Mouse (Mus musculus): ENCODE results near the gene Mtx1. TPM values are rescaled to one million over a fixed set of nuclear protein-coding genes. Genes with fewer than 3 reads are reported as not detected.

Gene Mtx1
- polyA plus RNA-seq, 1 experiment from 2014 or later = 182 TPM

DNA sequence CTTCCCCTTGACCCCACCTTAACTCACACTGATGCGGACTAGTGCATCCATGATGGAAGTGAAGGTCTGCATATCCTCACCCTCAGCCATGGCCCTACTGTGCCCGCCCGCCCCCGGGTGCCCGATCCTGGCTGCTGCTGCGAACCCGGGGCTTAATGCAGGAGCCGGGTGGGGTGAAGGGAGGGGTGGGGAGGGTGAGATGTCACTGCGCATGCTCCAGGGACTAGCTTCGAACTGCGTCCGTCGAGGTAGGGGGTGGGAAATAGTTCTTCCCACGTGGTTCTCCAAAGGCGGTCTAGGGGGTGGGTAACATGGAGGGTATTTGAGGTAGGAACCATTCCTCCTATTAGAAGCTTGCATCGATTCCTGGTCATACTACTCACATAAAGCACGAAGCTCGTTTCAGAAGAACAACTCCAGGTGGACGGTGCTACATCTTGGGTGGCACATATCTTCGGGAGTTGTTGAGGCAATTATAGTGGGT is 18.8 kb upstream of the Mtx1 start, which contains the start of gene Krtcap2:
TSS of gene Krtcap2 (plus strand) at position 279 of the 484 bp plus-strand sequence.
- 5% methylated on average over 20 of the region's 20 CpGs for WGBS
- H3K27me3 ChIP-seq (ENCODE audit: control insufficient read depth, insufficient read depth, low read length) = no peaks in the 10 kb centered on the region
- H3K27ac ChIP-seq (ENCODE audit: low read length) = peak within 1 kb of the TSS; percentile 61; the same call in 1 of the 2 replicates
- H3K4me3 ChIP-seq (ENCODE audit: low read depth, low read length) = peak within 1 kb of the TSS; percentile 71
- peaks cover 20% of the 10 kb centered on the region for H3K4me1 ChIP-seq (ENCODE audit: control insufficient read depth, insufficient read depth, low read length)
- H3K9me3 ChIP-seq (ENCODE audit: control insufficient read depth, low read depth, low read length) = no peaks in the 10 kb centered on the region
- peak within 1 kb of the TSS; percentile 79 for H3K4me2 ChIP-seq (replicated peaks; ENCODE audit: low read depth, low read length)
- ATAC-seq (ENCODE audit: insufficient number of reproducible peaks, insufficient read depth, low FRiP score, low read depth) = peak; percentile 8; the same call in 1 of the 2 replicates
- peak within 1 kb of the TSS; percentile 72 for H3K9ac ChIP-seq (replicated peaks; ENCODE audit: low read depth, low read length)
- peaks cover 5% of the 10 kb centered on the region; the same call in 1 of the 2 replicates for H3K36me3 ChIP-seq (ENCODE audit: control insufficient read depth, insufficient read depth, low read length)

DNA sequence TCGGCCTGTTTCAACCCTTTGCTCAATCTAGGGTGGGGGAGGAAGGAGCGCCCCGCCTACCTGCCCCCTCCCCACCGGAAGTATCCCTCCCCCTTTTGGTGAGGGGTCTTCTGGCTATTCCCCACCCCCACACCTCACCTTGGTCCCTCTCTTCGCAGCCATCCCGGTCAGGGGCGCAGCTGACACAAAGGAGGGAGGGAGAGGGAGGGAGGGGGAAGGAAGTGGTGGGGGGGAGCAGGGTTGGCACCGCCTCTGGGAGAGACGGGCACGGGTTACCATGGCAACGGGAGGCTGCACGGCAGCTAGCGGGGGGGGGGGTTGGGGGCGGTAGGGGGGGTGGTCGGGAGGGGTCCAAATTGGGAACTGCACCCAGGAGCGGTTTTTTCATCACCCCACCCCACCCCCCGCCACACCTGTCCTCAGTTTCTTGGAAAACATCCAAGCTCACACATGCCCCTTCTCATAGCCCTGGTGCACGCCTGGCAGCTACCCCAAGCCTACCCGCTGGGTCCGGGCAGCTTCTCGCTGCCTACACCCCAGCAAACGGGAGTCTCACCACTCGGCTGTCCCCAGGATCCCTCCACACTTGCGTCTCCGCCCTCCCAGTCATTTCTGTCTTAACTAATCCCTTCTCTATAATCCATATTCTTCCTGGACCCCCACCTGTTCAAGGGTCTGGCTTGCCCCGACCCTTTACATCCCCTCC is 18.2 kb upstream of the Mtx1 start:
- peak overlapping the region; percentile 39; the same call in 1 of the 2 replicates for H3K27ac ChIP-seq (ENCODE audit: low read length)
- peaks cover 20% of the 10 kb centered on the region for H3K4me1 ChIP-seq (ENCODE audit: control insufficient read depth, insufficient read depth, low read length)
- no peaks in the 10 kb centered on the region for H3K9me3 ChIP-seq (ENCODE audit: control insufficient read depth, low read depth, low read length)
- peaks cover 5% of the 10 kb centered on the region; the same call in 1 of the 2 replicates for H3K36me3 ChIP-seq (ENCODE audit: control insufficient read depth, insufficient read depth, low read length)
- 0 out of 2 replicates have a peak overlapping the region, but pooled peaks have one; percentile 11 for H3K9ac ChIP-seq (replicated peaks; ENCODE audit: low read depth, low read length)
- peak overlapping the region; percentile 52 for H3K4me2 ChIP-seq (replicated peaks; ENCODE audit: low read depth, low read length)
- H3K27me3 ChIP-seq (ENCODE audit: control insufficient read depth, insufficient read depth, low read length) = no peaks in the 10 kb centered on the region
- under 1% methylated on average over 24 of the region's 26 CpGs for WGBS
- ATAC-seq (ENCODE audit: insufficient number of reproducible peaks, insufficient read depth, low FRiP score, low read depth) = no peak
- H3K4me3 ChIP-seq (ENCODE audit: low read depth, low read length) = peak overlapping the region; percentile 33

DNA sequence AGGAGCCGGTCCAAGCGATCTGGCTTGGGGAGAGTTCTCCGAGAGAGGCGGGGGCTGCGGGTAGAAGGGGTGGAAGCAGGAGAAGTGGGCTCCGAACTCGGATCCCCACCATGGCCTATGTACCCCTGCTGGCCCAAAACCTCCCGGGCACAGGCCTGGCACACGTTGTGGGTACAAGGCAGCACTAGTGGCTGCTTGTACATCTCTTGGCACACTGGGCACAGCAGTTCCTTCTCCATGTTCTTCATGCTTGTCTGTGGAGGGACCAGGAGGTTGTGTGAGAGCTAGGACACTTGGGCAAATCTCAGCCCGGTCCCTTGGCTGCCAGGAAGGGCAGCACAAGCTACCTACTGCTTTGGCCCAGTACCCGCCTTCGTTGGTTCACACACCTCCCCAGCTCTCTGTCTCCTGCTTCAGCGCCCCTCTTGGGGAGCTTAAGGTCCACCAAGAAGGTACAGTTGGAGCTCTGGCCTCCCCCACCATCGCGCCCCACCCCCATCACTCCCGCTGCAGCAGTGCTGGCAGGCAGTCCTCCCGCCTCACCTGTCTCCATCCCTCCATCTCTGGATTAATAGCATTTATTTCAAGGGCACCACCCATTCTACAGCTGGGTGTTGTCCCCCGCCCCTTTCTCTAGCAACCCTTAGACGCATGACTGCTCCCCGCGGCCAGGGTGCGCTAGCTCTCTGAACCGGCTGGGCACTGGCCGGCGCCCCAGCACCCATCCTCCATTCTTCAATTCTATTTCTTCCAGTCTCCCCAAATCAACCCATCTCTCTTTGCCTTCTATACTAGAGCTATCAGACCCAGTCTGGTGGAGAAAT is 17.5 kb upstream of the Mtx1 start:
- Histone ChIP-seq H3K4me3 (ENCODE audit: low read depth, low read length) (peak overlapping the region; percentile 33), H3K9ac (replicated peaks; ENCODE audit: low read depth, low read length) (0 out of 2 replicates have a peak overlapping the region, but pooled peaks have one; percentile 11), H3K27ac (ENCODE audit: low read length) (no peak overlapping the region), H3K9me3 (ENCODE audit: control insufficient read depth, low read depth, low read length) (no peaks in the 10 kb centered on the region), H3K27me3 (ENCODE audit: control insufficient read depth, insufficient read depth, low read length) (no peaks in the 10 kb centered on the region), H3K36me3 (ENCODE audit: control insufficient read depth, insufficient read depth, low read length) (peaks cover 1% of the 10 kb centered on the region; the same call in 1 of the 2 replicates), H3K4me2 (replicated peaks; ENCODE audit: low read depth, low read length) (peak overlapping the region; percentile 52), H3K4me1 (ENCODE audit: control insufficient read depth, insufficient read depth, low read length) (peaks cover 20% of the 10 kb centered on the region)
- peak; percentile 20; the same call in 1 of the 2 replicates for ATAC-seq (ENCODE audit: insufficient number of reproducible peaks, insufficient read depth, low FRiP score, low read depth)
- WGBS = 14% methylated on average over 25 of the region's 25 CpGs

DNA sequence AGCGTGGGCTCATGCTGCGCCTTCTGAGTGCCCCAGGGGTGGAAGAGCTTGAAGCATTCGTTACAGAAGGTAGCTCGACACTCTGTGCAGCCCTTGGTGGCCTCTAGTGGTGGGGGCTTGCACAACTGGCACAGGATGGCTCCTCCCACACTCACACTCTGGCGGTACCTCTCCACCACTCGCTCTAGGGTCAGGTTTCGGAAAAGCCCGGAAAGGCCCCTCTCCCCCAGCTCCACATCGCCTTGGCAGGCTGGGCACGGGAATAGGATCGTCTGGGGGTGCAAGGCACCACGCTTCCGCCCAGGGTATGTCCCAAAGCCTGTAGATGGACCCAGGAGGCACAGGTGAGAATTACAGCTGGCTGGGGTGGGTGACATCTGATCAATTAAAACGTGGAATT is 16.7 kb upstream of the Mtx1 start:
- H3K9ac ChIP-seq (replicated peaks; ENCODE audit: low read depth, low read length) = no peak overlapping the region
- H3K4me1 ChIP-seq (ENCODE audit: control insufficient read depth, insufficient read depth, low read length) = peaks cover 20% of the 10 kb centered on the region

DNA sequence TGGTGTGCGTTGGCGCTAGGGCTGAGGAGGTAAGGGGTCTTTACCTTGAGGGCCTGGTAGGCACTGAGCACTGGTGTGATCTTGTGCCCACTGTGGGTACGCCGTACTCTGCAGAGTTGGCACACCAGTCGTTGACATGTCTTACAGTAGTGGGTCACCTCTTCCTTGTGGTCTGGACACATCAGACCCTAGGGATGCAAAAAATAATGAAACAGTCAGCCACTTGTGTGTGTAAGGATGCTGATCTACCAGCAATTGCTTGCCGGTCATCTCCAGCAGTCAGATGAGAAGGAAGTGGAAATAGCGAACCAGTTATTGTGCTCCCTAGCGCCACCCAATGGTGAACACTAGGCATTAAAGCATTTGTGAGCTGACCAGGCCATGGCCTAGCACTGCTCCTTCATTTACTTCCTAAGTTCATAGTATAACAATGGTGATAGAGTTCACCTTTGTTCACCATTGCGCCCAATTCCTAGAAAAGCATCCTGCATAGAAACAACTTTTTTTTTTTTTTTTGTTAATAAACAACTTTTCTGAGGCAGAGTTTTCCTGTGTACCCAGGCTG is 15.5 kb upstream of the Mtx1 start:
- no peak overlapping the region for H3K4me2 ChIP-seq (replicated peaks; ENCODE audit: low read depth, low read length)
- no peaks in the 10 kb centered on the region for H3K27me3 ChIP-seq (ENCODE audit: control insufficient read depth, insufficient read depth, low read length)
- 70% methylated on average over 9 of the region's 9 CpGs for WGBS
- H3K27ac ChIP-seq (ENCODE audit: low read length) = no peak overlapping the region
- no peaks in the 10 kb centered on the region for H3K9me3 ChIP-seq (ENCODE audit: control insufficient read depth, low read depth, low read length)
- no peak for ATAC-seq (ENCODE audit: insufficient number of reproducible peaks, insufficient read depth, low FRiP score, low read depth)
- H3K36me3 ChIP-seq (ENCODE audit: control insufficient read depth, insufficient read depth, low read length) = no peaks in the 10 kb centered on the region
- no peak overlapping the region for H3K9ac ChIP-seq (replicated peaks; ENCODE audit: low read depth, low read length)
- H3K4me1 ChIP-seq (ENCODE audit: control insufficient read depth, insufficient read depth, low read length) = peaks cover 20% of the 10 kb centered on the region
- H3K4me3 ChIP-seq (ENCODE audit: low read depth, low read length) = no peak overlapping the region

More for the DNA sequence above, 16.7 kb upstream of the Mtx1 start:
- H3K36me3 ChIP-seq (ENCODE audit: control insufficient read depth, insufficient read depth, low read length) = no peaks in the 10 kb centered on the region
- H3K27me3 ChIP-seq (ENCODE audit: control insufficient read depth, insufficient read depth, low read length) = no peaks in the 10 kb centered on the region
- 10% methylated on average over 14 of the region's 14 CpGs for WGBS
- peak overlapping the region; percentile 52 for H3K4me2 ChIP-seq (replicated peaks; ENCODE audit: low read depth, low read length)
- no peaks in the 10 kb centered on the region for H3K9me3 ChIP-seq (ENCODE audit: control insufficient read depth, low read depth, low read length)
- H3K4me3 ChIP-seq (ENCODE audit: low read depth, low read length) = no peak overlapping the region
- ATAC-seq (ENCODE audit: insufficient number of reproducible peaks, insufficient read depth, low FRiP score, low read depth) = no peak
- H3K27ac ChIP-seq (ENCODE audit: low read length) = no peak overlapping the region

DNA sequence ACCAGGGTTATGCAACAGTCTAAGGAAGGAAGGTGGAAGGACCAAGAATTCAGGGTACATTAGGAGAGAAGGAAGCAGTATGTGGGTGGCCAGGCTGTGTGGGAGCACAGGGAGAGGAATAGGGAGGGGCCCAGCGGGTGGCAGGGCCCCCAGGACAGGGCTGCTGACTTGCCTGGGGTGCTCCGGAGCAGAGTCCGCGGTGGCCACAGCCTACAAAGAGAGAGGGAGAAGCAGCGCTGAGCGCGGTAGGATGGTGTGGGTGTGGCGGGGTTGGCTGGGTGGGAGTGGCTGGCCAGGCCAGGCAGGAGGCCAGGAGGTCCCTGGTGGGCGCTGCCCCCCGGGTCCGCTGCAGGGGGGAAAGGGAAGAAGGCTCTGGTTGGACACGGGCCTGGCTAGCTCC is 11.6 kb upstream of the Mtx1 start:
- Histone ChIP-seq H3K4me2 (replicated peaks; ENCODE audit: low read depth, low read length) (no peak overlapping the region), H3K4me1 (ENCODE audit: control insufficient read depth, insufficient read depth, low read length) (no peaks in the 10 kb centered on the region; the same call in 1 of the 2 replicates), H3K9me3 (ENCODE audit: control insufficient read depth, low read depth, low read length) (no peaks in the 10 kb centered on the region), H3K27ac (ENCODE audit: low read length) (no peak overlapping the region), H3K4me3 (ENCODE audit: low read depth, low read length) (no peak overlapping the region), H3K27me3 (ENCODE audit: control insufficient read depth, insufficient read depth, low read length) (no peaks in the 10 kb centered on the region), H3K9ac (replicated peaks; ENCODE audit: low read depth, low read length) (no peak overlapping the region), H3K36me3 (ENCODE audit: control insufficient read depth, insufficient read depth, low read length) (no peaks in the 10 kb centered on the region)
- 47% methylated on average over 11 of the region's 12 CpGs for WGBS
- no peak for ATAC-seq (ENCODE audit: insufficient number of reproducible peaks, insufficient read depth, low FRiP score, low read depth)

DNA sequence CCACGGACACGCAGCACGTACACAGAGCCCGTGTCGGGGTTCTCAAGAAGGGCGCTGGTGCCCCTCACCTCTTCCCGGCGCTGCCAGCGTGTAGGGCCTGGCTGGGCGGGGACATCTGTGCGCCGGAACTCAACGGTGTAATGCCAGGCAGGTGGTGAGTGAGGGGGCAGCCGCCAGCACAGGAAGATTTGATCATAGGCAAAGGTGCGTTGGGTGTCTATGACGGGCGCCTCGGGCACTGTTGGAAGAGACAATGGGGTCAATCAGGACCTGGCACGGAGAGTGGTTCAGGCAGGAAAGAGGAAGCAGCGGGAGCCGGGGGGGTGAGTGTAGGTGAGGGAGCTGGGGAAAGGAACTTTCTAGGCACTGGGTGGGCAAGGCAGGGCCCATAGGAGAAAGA is 10.8 kb upstream of the Mtx1 start:
- H3K27me3 ChIP-seq (ENCODE audit: control insufficient read depth, insufficient read depth, low read length) = no peaks in the 10 kb centered on the region
- H3K36me3 ChIP-seq (ENCODE audit: control insufficient read depth, insufficient read depth, low read length) = no peaks in the 10 kb centered on the region
- H3K4me1 ChIP-seq (ENCODE audit: control insufficient read depth, insufficient read depth, low read length) = no peaks in the 10 kb centered on the region; the same call in 1 of the 2 replicates
- no peak overlapping the region for H3K9ac ChIP-seq (replicated peaks; ENCODE audit: low read depth, low read length)
- H3K4me3 ChIP-seq (ENCODE audit: low read depth, low read length) = no peak overlapping the region
- WGBS = 93% methylated on average over 21 of the region's 21 CpGs
- no peak overlapping the region for H3K27ac ChIP-seq (ENCODE audit: low read length)
- ATAC-seq (ENCODE audit: insufficient number of reproducible peaks, insufficient read depth, low FRiP score, low read depth) = no peak
- no peaks in the 10 kb centered on the region for H3K9me3 ChIP-seq (ENCODE audit: control insufficient read depth, low read depth, low read length)
- H3K4me2 ChIP-seq (replicated peaks; ENCODE audit: low read depth, low read length) = no peak overlapping the region

DNA sequence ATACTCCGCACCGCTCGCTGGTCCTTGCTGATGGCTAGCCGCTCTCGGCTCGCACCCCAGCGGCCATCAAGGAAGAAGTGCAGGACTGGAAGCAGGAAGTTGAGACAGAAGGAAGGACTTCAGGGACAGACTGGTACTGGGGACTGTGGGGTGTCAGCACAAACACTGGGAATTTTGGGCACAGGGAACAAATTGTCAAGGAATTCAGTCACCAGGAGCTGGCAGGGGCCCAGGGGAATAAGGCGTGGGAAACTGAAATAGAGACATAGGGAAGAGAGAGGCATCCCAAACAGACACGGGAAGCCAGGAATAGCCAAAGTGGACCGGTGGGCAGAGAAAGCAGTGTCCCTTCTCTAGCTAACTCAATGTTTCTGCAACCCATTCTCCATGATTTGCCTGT is 9.6 kb upstream of the Mtx1 start:
- no peak overlapping the region for H3K27ac ChIP-seq (ENCODE audit: low read length)
- H3K36me3 ChIP-seq (ENCODE audit: control insufficient read depth, insufficient read depth, low read length) = no peaks in the 10 kb centered on the region
- no peak for ATAC-seq (ENCODE audit: insufficient number of reproducible peaks, insufficient read depth, low FRiP score, low read depth)
- WGBS = 87% methylated on average over 10 of the region's 10 CpGs
- no peaks in the 10 kb centered on the region for H3K27me3 ChIP-seq (ENCODE audit: control insufficient read depth, insufficient read depth, low read length)
- H3K4me2 ChIP-seq (replicated peaks; ENCODE audit: low read depth, low read length) = no peak overlapping the region
- no peak overlapping the region for H3K4me3 ChIP-seq (ENCODE audit: low read depth, low read length)
- H3K4me1 ChIP-seq (ENCODE audit: control insufficient read depth, insufficient read depth, low read length) = no peaks in the 10 kb centered on the region; the same call in 1 of the 2 replicates
- no peak overlapping the region for H3K9ac ChIP-seq (replicated peaks; ENCODE audit: low read depth, low read length)
- H3K9me3 ChIP-seq (ENCODE audit: control insufficient read depth, low read depth, low read length) = no peaks in the 10 kb centered on the region

All from stomach, embryonic 14.5 days (tissue).